Mouse (Mus musculus) cerebellum, adult 2 months (tissue): ENCODE measurements around the gene Hmga2. TPM values are rescaled to one million over a fixed set of nuclear protein-coding genes. Genes with fewer than 3 reads are reported as not detected.

Experiments
- DNase-seq, 2 experiments: peaks; one replicate each; pipeline ENCODE4 v3.0.0; 2021
- H3K27ac ChIP-seq: fragments of 200-500 bp; 2 replicates; pipeline ENCODE4 v1.5.1; 2012; ENCODE audit warnings: low read length, control low read depth, inconsistent platforms; ENCODE audit not compliant: insufficient read depth
- H3K27me3 ChIP-seq: fragments of 200-500 bp; 2 replicates; pipeline ENCODE4 v1.6.1; 2012; ENCODE audit warnings: inconsistent platforms, mild to moderate bottlenecking, low read length, moderate library complexity; ENCODE audit not compliant: control insufficient read depth, insufficient read depth
- H3K4me1 ChIP-seq: fragments of 200-500 bp; 2 replicates; pipeline ENCODE4 v1.6.1; 2011; ENCODE audit warnings: low read length; ENCODE audit not compliant: control insufficient read depth, insufficient read depth
- H3K4me3 ChIP-seq: fragments of 200-500 bp; replicated peaks from 2 replicates; pipeline ENCODE3; 2011; ENCODE audit warnings: mild to moderate bottlenecking, low read depth, low read length, control low read depth; ENCODE audit not compliant: insufficient read depth
- CTCF ChIP-seq: fragments of 200-500 bp; IDR thresholded peaks from 2 replicates; pipeline ENCODE4 v1.5.1; 2011; ENCODE audit warnings: low read depth, mild to moderate bottlenecking, control low read depth, low read length, moderate library complexity, borderline replicate concordance; ENCODE audit not compliant: insufficient read depth
- POLR2A ChIP-seq: fragments of 200-500 bp; IDR thresholded peaks from 2 replicates; pipeline ENCODE4 v1.6.1; 2011; ENCODE audit warnings: low read length, control low read depth, borderline replicate concordance; ENCODE audit not compliant: insufficient read depth
- WGBS: fragments of 180-500 bp; shearing (Covaris S2); methylation state at CpG from one replicate; pipeline ENCODE4 v1.1.7; 2018; 5-methylcytosine and 5-hydroxymethylcytosine counted together
- polyA plus RNA-seq: library from polyadenylated mRNA; depleted of rRNA; stranded (reverse); fragments of >200 nt; gene quantifications from 2 replicates; pipeline ENCODE4 v1.2.3, GENCODE M21; 2012; rRNA removed

The Hmga2 gene
- polyA plus RNA-seq, 1 experiment, result 0.05 TPM

GRCm38 (mm10) chr10:120323584-120324203 lies 152.6 kb downstream of the Hmga2 start:
- H3K27ac ChIP-seq, result no peak overlapping the region
- DNase-seq, result no peak
- WGBS, result 78% methylated on average over 11 of the region's 11 CpGs
- H3K4me1 ChIP-seq, result no peaks in the 10 kb centered on the region
- TF ChIP-seq CTCF (no peak), POLR2A (no peak)
- no peak overlapping the region for H3K4me3 ChIP-seq
- H3K27me3 ChIP-seq, result no peaks in the 10 kb centered on the region

GRCm38 (mm10) chr10:120322815-120323214 lies 153.5 kb downstream of the Hmga2 start:
- no peaks in the 10 kb centered on the region for H3K27me3 ChIP-seq
- 95% methylated on average over 8 of the region's 8 CpGs for WGBS
- H3K4me3 ChIP-seq, result no peak overlapping the region
- no peak for TF ChIP-seq POLR2A
- TF ChIP-seq CTCF, result no peak
- H3K27ac ChIP-seq, result no peak overlapping the region
- DNase-seq, result no peak
- H3K4me1 ChIP-seq, result no peaks in the 10 kb centered on the region

GRCm38 (mm10) chr10:120319614-120320013 lies 156.7 kb downstream of the Hmga2 start:
- Histone ChIP-seq H3K27me3 (no peaks in the 10 kb centered on the region), H3K4me1 (no peaks in the 10 kb centered on the region), H3K27ac (no peak overlapping the region), H3K4me3 (no peak overlapping the region)
- TF ChIP-seq CTCF (no peak), POLR2A (no peak)
- DNase-seq, result no peak
- 88% methylated on average over 12 of the region's 12 CpGs for WGBS

Other genes with a start within 250 kb of the Hmga2 start
- 30.1 and 35.8 TPM in 2 replicates for gene Llph, start 249.4 kb downstream of the Hmga2 start, polyA plus RNA-seq